Mouse (Mus musculus): ENCODE measurements around the gene Zfp523. TPM values are rescaled to one million over a fixed set of nuclear protein-coding genes. Genes with fewer than 3 reads are reported as not detected.

Gene Zfp523
- polyA plus RNA-seq, 1 experiment = 111 TPM

DNA sequence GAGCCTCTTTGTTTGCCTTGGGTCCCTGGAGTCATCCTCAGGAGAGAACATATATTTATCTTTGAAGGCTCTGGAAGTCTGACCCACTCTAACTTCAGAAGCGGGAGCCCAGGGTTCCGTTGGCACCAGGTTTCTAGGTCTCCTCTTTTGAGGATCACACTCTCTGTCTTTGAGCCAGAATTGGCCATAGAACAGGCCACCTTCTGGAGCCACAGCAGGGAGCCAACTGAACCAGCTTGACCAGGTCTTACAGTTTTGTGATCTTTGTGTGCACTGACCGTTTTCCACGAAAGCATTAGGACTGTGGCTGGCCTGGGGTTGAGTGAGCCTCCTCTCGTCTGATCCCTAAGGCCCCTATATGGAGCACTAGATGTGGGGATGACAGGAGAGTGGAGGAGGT is 57.7 kb downstream of the Zfp523 start:
- no peak for DNase-seq (ENCODE audit: low read depth)
- TF ChIP-seq POLR2A (IDR thresholded peaks at IDR 0.05; ENCODE audit: borderline replicate concordance, extremely low read depth, insufficient read depth, insufficient read length, poor library complexity, severe bottlenecking) = no peak
- TF ChIP-seq CTCF (IDR thresholded peaks at IDR 0.05; ENCODE audit: borderline replicate concordance, extremely low read depth, insufficient read depth, insufficient read length) = no peak

GRCm38 (mm10) chr17:28235982-28236635 is 59.2 kb downstream of the Zfp523 start:
- DNase-seq (ENCODE audit: low read depth) = no peak
- TF ChIP-seq POLR2A (IDR thresholded peaks at IDR 0.05; ENCODE audit: borderline replicate concordance, extremely low read depth, insufficient read depth, insufficient read length, poor library complexity, severe bottlenecking) (no peak), CTCF (IDR thresholded peaks at IDR 0.05; ENCODE audit: borderline replicate concordance, extremely low read depth, insufficient read depth, insufficient read length) (no peak)

DNA sequence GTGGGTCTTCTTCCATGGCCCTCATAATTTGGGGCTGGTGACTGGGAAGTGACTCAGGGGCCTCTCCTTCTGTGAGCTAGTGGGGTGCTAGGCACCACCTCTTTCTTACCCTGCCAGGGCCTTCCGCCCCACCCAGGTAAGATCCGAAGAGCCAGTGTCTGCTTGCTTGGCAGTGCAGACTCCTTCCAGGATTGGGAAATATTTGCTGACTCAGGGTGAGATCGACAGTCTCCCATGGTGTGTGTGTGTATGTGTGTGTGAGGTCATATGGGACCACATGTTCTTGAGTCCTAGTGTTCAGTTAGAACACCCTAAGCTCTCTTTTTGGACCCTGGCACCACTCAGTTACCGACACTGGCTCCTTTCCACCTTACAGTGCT is 59.7 kb downstream of the Zfp523 start:
- DNase-seq (ENCODE audit: low read depth) = no peak
- TF ChIP-seq CTCF (IDR thresholded peaks at IDR 0.05; ENCODE audit: borderline replicate concordance, extremely low read depth, insufficient read depth, insufficient read length) (no peak), POLR2A (IDR thresholded peaks at IDR 0.05; ENCODE audit: borderline replicate concordance, extremely low read depth, insufficient read depth, insufficient read length, poor library complexity, severe bottlenecking) (no peak)

GRCm38 (mm10) chr17:28237362-28237761 is 60.4 kb downstream of the Zfp523 start:
- TF ChIP-seq CTCF (IDR thresholded peaks at IDR 0.05; ENCODE audit: borderline replicate concordance, extremely low read depth, insufficient read depth, insufficient read length) = no peak
- TF ChIP-seq POLR2A (IDR thresholded peaks at IDR 0.05; ENCODE audit: borderline replicate concordance, extremely low read depth, insufficient read depth, insufficient read length, poor library complexity, severe bottlenecking) = no peak
- DNase-seq (ENCODE audit: low read depth) = no peak

GRCm38 (mm10) chr17:28237874-28238273 is 60.9 kb downstream of the Zfp523 start:
- TF ChIP-seq CTCF (IDR thresholded peaks at IDR 0.05; ENCODE audit: borderline replicate concordance, extremely low read depth, insufficient read depth, insufficient read length) (no peak), POLR2A (IDR thresholded peaks at IDR 0.05; ENCODE audit: borderline replicate concordance, extremely low read depth, insufficient read depth, insufficient read length, poor library complexity, severe bottlenecking) (no peak)
- DNase-seq (ENCODE audit: low read depth) = no peak

DNA sequence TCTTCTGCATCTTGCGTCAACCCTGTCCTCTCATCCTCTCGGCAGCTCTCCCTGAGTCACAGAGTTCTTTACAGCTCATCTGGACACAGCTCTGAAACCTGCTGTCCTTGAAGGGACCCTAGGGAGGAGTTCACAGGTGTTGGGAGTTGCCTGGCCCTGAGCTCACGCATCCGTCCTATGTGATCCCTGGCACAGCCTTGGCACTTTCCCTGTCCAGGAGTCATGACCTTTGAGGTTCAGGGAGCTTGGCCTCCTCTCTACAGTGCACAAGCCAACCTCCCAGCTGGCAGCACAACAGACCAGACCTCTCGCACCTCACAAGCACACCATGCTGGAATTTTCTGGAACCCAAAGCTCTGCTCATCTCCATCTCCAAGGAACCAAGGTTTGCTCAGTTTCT is 63.9 kb downstream of the Zfp523 start:
- TF ChIP-seq POLR2A (IDR thresholded peaks at IDR 0.05; ENCODE audit: borderline replicate concordance, extremely low read depth, insufficient read depth, insufficient read length, poor library complexity, severe bottlenecking) = no peak
- no peak for TF ChIP-seq CTCF (IDR thresholded peaks at IDR 0.05; ENCODE audit: borderline replicate concordance, extremely low read depth, insufficient read depth, insufficient read length)

GRCm38 (mm10) chr17:28242296-28242695 is 65.4 kb downstream of the Zfp523 start:
- DNase-seq (ENCODE audit: low read depth) = no peak
- TF ChIP-seq POLR2A (IDR thresholded peaks at IDR 0.05; ENCODE audit: borderline replicate concordance, extremely low read depth, insufficient read depth, insufficient read length, poor library complexity, severe bottlenecking) = no peak
- TF ChIP-seq CTCF (IDR thresholded peaks at IDR 0.05; ENCODE audit: borderline replicate concordance, extremely low read depth, insufficient read depth, insufficient read length) = no peak

More for the DNA sequence above, 63.9 kb downstream of the Zfp523 start:
- DNase-seq (ENCODE audit: low read depth) = no peak

DNA sequence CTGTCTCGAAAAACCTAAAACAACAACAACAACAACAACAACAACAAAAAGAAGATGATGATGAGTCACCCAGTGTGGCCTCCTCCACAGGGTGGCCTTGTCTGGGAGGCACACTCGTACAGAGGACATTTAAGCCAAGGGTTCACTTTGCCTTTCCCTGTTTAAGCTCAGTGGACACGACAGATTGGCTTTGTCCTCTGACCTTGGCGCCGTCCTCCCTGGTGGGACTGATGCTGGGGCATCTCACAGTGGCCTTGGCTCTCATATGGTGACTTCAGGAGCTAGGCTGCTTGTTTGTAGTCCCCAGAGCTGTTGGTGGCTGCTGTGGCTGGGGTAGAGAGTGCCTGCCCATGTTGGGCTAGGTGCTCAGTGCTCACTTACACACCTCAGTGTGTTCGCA is 67.3 kb downstream of the Zfp523 start:
- no peak for DNase-seq (ENCODE audit: low read depth)
- TF ChIP-seq CTCF (IDR thresholded peaks at IDR 0.05; ENCODE audit: borderline replicate concordance, extremely low read depth, insufficient read depth, insufficient read length) = no peak
- TF ChIP-seq POLR2A (IDR thresholded peaks at IDR 0.05; ENCODE audit: borderline replicate concordance, extremely low read depth, insufficient read depth, insufficient read length, poor library complexity, severe bottlenecking) = no peak

GRCm38 (mm10) chr17:28244714-28245113 is 67.8 kb downstream of the Zfp523 start:
- TF ChIP-seq CTCF (IDR thresholded peaks at IDR 0.05; ENCODE audit: borderline replicate concordance, extremely low read depth, insufficient read depth, insufficient read length) (no peak), POLR2A (IDR thresholded peaks at IDR 0.05; ENCODE audit: borderline replicate concordance, extremely low read depth, insufficient read depth, insufficient read length, poor library complexity, severe bottlenecking) (no peak)
- peak; percentile 87 for DNase-seq (ENCODE audit: low read depth)

- TF ChIP-seq POLR2A (IDR thresholded peaks at IDR 0.05; ENCODE audit: borderline replicate concordance, extremely low read depth, insufficient read depth, insufficient read length, poor library complexity, severe bottlenecking) = no peak
- no peak for TF ChIP-seq CTCF (IDR thresholded peaks at IDR 0.05; ENCODE audit: borderline replicate concordance, extremely low read depth, insufficient read depth, insufficient read length)
- no peak for DNase-seq (ENCODE audit: low read depth)
Observed at GRCm38 (mm10) chr17:28246640-28247039, 69.7 kb downstream of the Zfp523 start.

GRCm38 (mm10) chr17:28247613-28248012 is 70.7 kb downstream of the Zfp523 start:
- DNase-seq (ENCODE audit: low read depth) = no peak
- TF ChIP-seq CTCF (IDR thresholded peaks at IDR 0.05; ENCODE audit: borderline replicate concordance, extremely low read depth, insufficient read depth, insufficient read length) (no peak), POLR2A (IDR thresholded peaks at IDR 0.05; ENCODE audit: borderline replicate concordance, extremely low read depth, insufficient read depth, insufficient read length, poor library complexity, severe bottlenecking) (no peak)

DNA sequence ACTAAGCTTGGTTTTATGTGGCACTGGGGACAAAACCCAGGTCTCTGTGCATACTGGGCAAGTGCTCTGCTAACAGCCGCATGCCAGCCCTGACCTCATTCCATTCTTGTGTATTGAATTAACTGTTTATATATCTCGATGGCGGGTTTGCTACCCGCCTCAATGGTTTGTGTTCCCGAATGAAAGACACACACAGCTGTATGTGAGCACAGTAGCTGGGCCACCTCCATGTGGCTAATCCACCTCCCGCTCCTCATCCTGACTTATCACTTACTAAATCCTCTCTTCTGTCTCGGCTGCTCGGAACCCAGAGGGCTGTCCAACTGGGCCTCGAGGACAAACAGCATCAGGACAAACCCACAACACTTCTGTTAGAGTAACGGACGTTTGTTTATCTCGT is 72.1 kb downstream of the Zfp523 start:
- no peak for TF ChIP-seq POLR2A (IDR thresholded peaks at IDR 0.05; ENCODE audit: borderline replicate concordance, extremely low read depth, insufficient read depth, insufficient read length, poor library complexity, severe bottlenecking)
- no peak for TF ChIP-seq CTCF (IDR thresholded peaks at IDR 0.05; ENCODE audit: borderline replicate concordance, extremely low read depth, insufficient read depth, insufficient read length)
- DNase-seq (ENCODE audit: low read depth) = no peak

Data from brain, embryonic 14.5 days (tissue).